ENCODE assay signal across 26 mouse cellular contexts in the genomic region with DNA sequence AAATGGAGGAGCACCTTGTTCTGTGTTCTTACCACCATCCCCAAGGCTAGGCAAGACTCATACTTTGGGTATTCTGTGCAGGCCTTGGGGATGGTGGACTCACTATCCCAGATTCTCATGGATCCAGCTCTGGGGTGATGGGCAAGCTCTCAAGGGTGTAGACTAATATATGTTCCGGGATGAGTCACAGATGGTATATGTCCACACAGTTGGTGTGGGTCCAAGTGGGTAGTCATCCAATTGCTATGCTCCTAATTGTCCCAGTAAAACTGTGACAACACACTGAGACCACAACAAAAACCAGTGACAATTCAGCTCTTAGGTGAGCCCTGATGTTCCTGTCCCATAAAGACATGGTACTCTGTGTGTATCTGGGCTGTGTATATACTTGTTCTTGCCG. TPM values are rescaled to one million over a fixed set of nuclear protein-coding genes. Genes with fewer than 3 reads are reported as not detected.
A peak's percentile ranks its signal among the peaks of the same experiment; 100 is the strongest.
DNase-seq lines count a peak whose midpoint lies in the region; ATAC-seq lines count a peak whose summit lies in the region.
"Had no signal": no experiment of that assay in that cellular context is flagged by ENCODE, and none has a peak within 500 bp of the region (broad histone marks: within the 10 kb centered on the region; RNA-seq: fewer than 3 reads in every experiment).

No protein-coding gene starts in this region.

- H3K27ac ChIP-seq in midbrain, embryonic 16.5 days (ENCODE audit: low read length), result no peak overlapping the region
- no peak overlapping the region for H3K27ac ChIP-seq in heart, embryonic 12.5 days (ENCODE audit: poor library complexity, severe bottlenecking)
- H3K27ac ChIP-seq: embryonic facial prominence, embryonic 15.5 days; forebrain, embryonic 10.5 days; forebrain, embryonic 15.5 days; heart, embryonic 13.5 days; hindbrain, embryonic 14.5 days; kidney, embryonic 15.5 days had no signal

- no peaks in the 10 kb centered on the region for H3K27me3 ChIP-seq in midbrain, embryonic 16.5 days (ENCODE audit: control insufficient read depth, insufficient read depth, low read depth, low read length)
- peaks cover 5% of the 10 kb centered on the region; the same call in 1 of the 2 replicates for H3K27me3 ChIP-seq in heart, embryonic 12.5 days (replicated peaks)
- H3K27me3 ChIP-seq: embryonic facial prominence, embryonic 15.5 days; forebrain, embryonic 15.5 days; heart, embryonic 13.5 days; kidney, embryonic 15.5 days; Patski had no signal

- 95% methylated on average over 2 of the region's 2 CpGs for WGBS in midbrain, embryonic 16.5 days
- WGBS in heart, embryonic 12.5 days, result 85% methylated on average over 2 of the region's 2 CpGs

- no peaks in the 10 kb centered on the region for H3K36me3 ChIP-seq in midbrain, embryonic 16.5 days (ENCODE audit: control insufficient read depth, insufficient read depth, low read length)
- no peaks in the 10 kb centered on the region for H3K36me3 ChIP-seq in heart, embryonic 12.5 days
- H3K36me3 ChIP-seq: embryonic facial prominence, embryonic 15.5 days; forebrain, embryonic 10.5 days; forebrain, embryonic 15.5 days; G1E; heart, embryonic 13.5 days; kidney, embryonic 15.5 days had no signal

- H3K9ac ChIP-seq in midbrain, embryonic 16.5 days (ENCODE audit: low read depth, low read length), result no peak overlapping the region
- H3K9ac ChIP-seq in heart, embryonic 12.5 days, result no peak overlapping the region
- H3K9ac ChIP-seq: embryonic facial prominence, embryonic 15.5 days; forebrain, embryonic 15.5 days; heart, embryonic 13.5 days; hindbrain, embryonic 14.5 days; kidney, embryonic 15.5 days had no signal

- DNase-seq in 3T3-L1 (ENCODE audit: low read depth, low spot score), result peak; percentile 7
- peak; percentile 50 for DNase-seq in Muller cell, postnatal 12 days (ENCODE audit: inconsistent ontology term)
- peak; percentile 59 for DNase-seq in cerebellum, adult 8-10 months
- DNase-seq in cerebellum, postnatal 25 days, result peak; percentile 59 to 77
- DNase-seq in gastrocnemius, postnatal 4 days (ENCODE audit: low spot score in 2 of 2), result no peak
- DNase-seq: adrenal gland, postnatal 14 days; B cell, adult 2 months; embryo, embryonic 11 days; gastrocnemius, postnatal 10 days; kidney, adult 2 months had no signal

- no peaks in the 10 kb centered on the region for H3K9me3 ChIP-seq in midbrain, embryonic 16.5 days (replicated peaks; ENCODE audit: control insufficient read depth, low read length, poor library complexity, severe bottlenecking)
- no peaks in the 10 kb centered on the region for H3K9me3 ChIP-seq in heart, embryonic 12.5 days (replicated peaks)
- H3K9me3 ChIP-seq: embryonic facial prominence, embryonic 15.5 days; forebrain, embryonic 10.5 days; forebrain, embryonic 15.5 days; heart, embryonic 13.5 days; kidney, embryonic 15.5 days had no signal

- H3K4me3 ChIP-seq in midbrain, embryonic 16.5 days (ENCODE audit: low read depth, low read length), result no peak overlapping the region
- H3K4me3 ChIP-seq in heart, embryonic 12.5 days, result no peak overlapping the region
- H3K4me3 ChIP-seq: embryonic facial prominence, embryonic 15.5 days; erythroblast, embryonic 14.5 days; forebrain, embryonic 10.5 days; forebrain, embryonic 15.5 days; heart, embryonic 13.5 days; kidney, embryonic 15.5 days had no signal

- H3K4me1 ChIP-seq in midbrain, embryonic 16.5 days (ENCODE audit: control insufficient read depth, insufficient read depth, low read length), result no peaks in the 10 kb centered on the region
- no peaks in the 10 kb centered on the region for H3K4me1 ChIP-seq in heart, embryonic 12.5 days (replicated peaks)
- H3K4me1 ChIP-seq: heart, embryonic 13.5 days had no signal

- ATAC-seq in midbrain, embryonic 16.5 days, result no peak
- no peak for ATAC-seq in heart, embryonic 12.5 days (ENCODE audit: insufficient number of reproducible peaks, low FRiP score)
- ATAC-seq in inflammation-experienced regulatory T-cells, adult 6 months, result no peak
- ATAC-seq: activated CD4-positive, CD25-positive, alpha-beta regulatory T cell, adult 4 months; CD4-positive, CD25-positive, alpha-beta regulatory T cell, adult 4 months; forebrain, embryonic 15.5 days; intestine, embryonic 16.5 days; Patski had no signal

- no peak overlapping the region for H3K4me2 ChIP-seq in midbrain, embryonic 16.5 days (ENCODE audit: low read length)
- H3K4me2 ChIP-seq in heart, embryonic 12.5 days, result no peak overlapping the region
- H3K4me2 ChIP-seq: embryonic facial prominence, embryonic 15.5 days; forebrain, embryonic 15.5 days; heart, embryonic 13.5 days; hindbrain, embryonic 14.5 days; kidney, embryonic 15.5 days had no signal

RNA-seq across cellular contexts. Expression of gene Kcnk1, which starts 14.0 kb away (rescaled TPM):
- 20.7 and 21.4 TPM in 2 replicates for polyA plus RNA-seq in midbrain, embryonic 16.5 days (2015; fragmentation: Nextera tagmentation; extraction: Ambion mirVana)
- 1 to 10 TPM; 2.1 to 2.2 TPM for total RNA-seq in gastrocnemius, postnatal 4 days (2021)
- 2.0 and 2.6 TPM in 2 replicates for polyA plus RNA-seq in heart, embryonic 12.5 days (2016; fragmentation: Nextera tagmentation; extraction: Ambion mirVana)
- not detected for polyA plus RNA-seq in inflammation-experienced regulatory T-cells, adult 6 months (2017; shearing (Covaris generic))
- total RNA-seq: hematopoietic stem cell, adult 5-6 weeks had no signal
- polyA plus RNA-seq: activated CD4-positive, CD25-positive, alpha-beta regulatory T cell, adult 4 months; CD4-positive, CD25-positive, alpha-beta regulatory T cell, adult 4 months; erythroblast, embryonic 14.5 days; G1E had no signal

Comparison
In these comparisons a context has a peak if more than half of its experiments do, and no peak if none do; other contexts are left out.
1. DNase-seq: peak in 3T3-L1 (single experiment), Muller cell, postnatal 12 days (single experiment), cerebellum, adult 8-10 months (single experiment) and cerebellum, postnatal 25 days (2 of 2); none in gastrocnemius, postnatal 4 days (0 of 2).